Mouse (Mus musculus) megakaryocyte, embryonic 14.5 days (primary cell): ENCODE results near the gene Rem1. TPM values are rescaled to one million over a fixed set of nuclear protein-coding genes. Genes with fewer than 3 reads are reported as not detected.

ENCODE experiments used
- H3K27me3 ChIP-seq: replicated peaks from 2 replicates; pipeline ENCODE3; 2012; ENCODE audit warnings: inconsistent platforms
- H3K36me3 ChIP-seq: replicated peaks from 2 replicates; pipeline ENCODE3; 2012; ENCODE audit warnings: low read length, inconsistent platforms, mixed read lengths
- H3K4me1 ChIP-seq: 2 replicates; pipeline ENCODE4 v1.6.1; 2012; ENCODE audit warnings: inconsistent platforms
- H3K4me3 ChIP-seq: replicated peaks from 2 replicates; pipeline ENCODE3; 2012; ENCODE audit warnings: moderate library complexity, mild to moderate bottlenecking, inconsistent platforms
- H3K9me3 ChIP-seq: 2 replicates; pipeline ENCODE4 v1.6.1; 2012; ENCODE audit warnings: inconsistent platforms
- FLI1 ChIP-seq: IDR thresholded peaks from 2 replicates; pipeline ENCODE4 v1.6.1; 2012; ENCODE audit warnings: low read length, inconsistent platforms, mixed read lengths
- GATA1 ChIP-seq: IDR thresholded peaks from 3 replicates; pipeline ENCODE4 v1.6.1; 2012; ENCODE audit warnings: mixed read lengths, low read length, inconsistent platforms, borderline replicate concordance
- polyA plus RNA-seq: library from polyadenylated mRNA; stranded (reverse); fragments of >175 nt; gene quantifications from 2 replicates; pipeline ENCODE4 v1.2.3, GENCODE M21; 2012; ENCODE audit warnings: low replicate concordance; ENCODE audit not compliant: insufficient read depth

The Rem1 gene
- polyA plus RNA-seq, 1 experiment = not detected

DNA sequence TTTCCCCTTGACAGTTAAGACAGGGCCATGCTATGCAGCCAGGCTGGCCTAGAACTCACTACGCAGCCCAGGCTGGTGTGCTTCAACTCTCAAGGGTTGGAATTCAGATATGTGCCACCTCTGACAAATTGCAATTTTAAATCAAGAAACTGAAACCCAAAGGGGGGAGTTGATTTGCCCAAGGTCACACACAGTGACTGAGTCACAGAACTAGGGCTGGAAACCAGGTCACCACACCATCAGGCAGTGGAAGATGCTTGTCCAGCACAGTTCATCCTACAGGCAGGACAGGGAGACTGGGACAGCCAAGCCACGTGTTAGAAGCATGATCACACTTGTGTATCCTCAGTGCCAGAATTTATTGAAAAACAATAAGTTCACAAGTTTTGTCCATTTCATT is 2.2 kb upstream of the Rem1 start:
- H3K27me3 ChIP-seq = peaks cover 96% of the 10 kb centered on the region
- H3K9me3 ChIP-seq = peaks cover 14% of the 10 kb centered on the region
- no peak for TF ChIP-seq FLI1
- no peak for TF ChIP-seq GATA1
- H3K4me3 ChIP-seq = no peak overlapping the region
- H3K36me3 ChIP-seq = no peaks in the 10 kb centered on the region
- H3K4me1 ChIP-seq = peaks cover 20% of the 10 kb centered on the region

GRCm38 (mm10) chr2:152625256-152625655 is 1.5 kb upstream of the Rem1 start:
- TF ChIP-seq GATA1 = no peak
- no peaks in the 10 kb centered on the region for H3K36me3 ChIP-seq
- H3K9me3 ChIP-seq = peaks cover 14% of the 10 kb centered on the region
- H3K4me3 ChIP-seq = no peak overlapping the region
- peaks cover 20% of the 10 kb centered on the region for H3K4me1 ChIP-seq
- H3K27me3 ChIP-seq = peaks cover 97% of the 10 kb centered on the region

DNA sequence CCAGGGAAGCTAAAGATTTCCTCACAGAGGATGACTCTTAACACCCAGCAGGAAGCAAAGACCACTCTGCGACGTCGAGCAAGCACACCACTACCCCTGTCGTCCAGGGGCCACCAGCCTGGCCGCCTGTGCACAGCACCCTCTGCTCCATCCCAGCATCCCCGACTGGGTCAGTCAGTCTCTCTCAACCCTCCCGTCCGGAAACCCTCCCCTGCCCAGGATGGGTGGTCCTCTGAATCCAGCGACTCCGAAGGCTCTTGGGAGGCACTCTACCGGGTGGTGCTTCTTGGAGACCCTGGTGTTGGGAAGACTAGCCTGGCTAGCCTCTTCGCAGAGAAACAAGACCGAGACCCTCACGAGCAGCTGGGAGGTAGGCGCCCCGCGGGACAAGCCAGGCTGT is 1.3 kb downstream of the Rem1 start:
- TF ChIP-seq FLI1 (no peak), GATA1 (no peak)
- H3K9me3 ChIP-seq = peaks cover 14% of the 10 kb centered on the region
- no peak overlapping the region for H3K4me3 ChIP-seq
- H3K27me3 ChIP-seq = peaks cover 96% of the 10 kb centered on the region
- H3K36me3 ChIP-seq = no peaks in the 10 kb centered on the region
- H3K4me1 ChIP-seq = peaks cover 12% of the 10 kb centered on the region

DNA sequence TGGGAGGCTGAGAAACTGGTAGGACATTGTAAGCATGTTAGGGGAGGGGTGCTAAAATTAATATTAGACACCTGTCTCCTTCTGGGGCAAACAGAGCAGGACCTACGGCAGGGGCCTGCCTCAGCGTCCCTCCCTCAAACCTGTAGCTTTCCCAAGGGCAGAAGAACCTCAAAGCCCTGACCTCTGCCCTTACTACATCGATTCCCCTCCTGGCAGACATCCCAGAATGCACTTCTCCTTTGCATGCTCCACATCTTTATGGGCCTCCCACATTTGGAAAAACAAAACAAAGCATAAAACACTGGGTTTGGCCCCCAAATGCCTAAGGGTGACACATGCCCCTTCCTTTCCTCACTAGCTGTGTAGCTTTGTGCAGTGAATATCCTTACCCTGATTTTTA is 2.5 kb downstream of the Rem1 start:
- no peak for TF ChIP-seq FLI1
- TF ChIP-seq GATA1 = no peak
- Histone ChIP-seq H3K4me3 (no peak overlapping the region), H3K9me3 (peaks cover 4% of the 10 kb centered on the region), H3K27me3 (peaks cover 94% of the 10 kb centered on the region), H3K4me1 (peaks cover 12% of the 10 kb centered on the region), H3K36me3 (no peaks in the 10 kb centered on the region)

DNA sequence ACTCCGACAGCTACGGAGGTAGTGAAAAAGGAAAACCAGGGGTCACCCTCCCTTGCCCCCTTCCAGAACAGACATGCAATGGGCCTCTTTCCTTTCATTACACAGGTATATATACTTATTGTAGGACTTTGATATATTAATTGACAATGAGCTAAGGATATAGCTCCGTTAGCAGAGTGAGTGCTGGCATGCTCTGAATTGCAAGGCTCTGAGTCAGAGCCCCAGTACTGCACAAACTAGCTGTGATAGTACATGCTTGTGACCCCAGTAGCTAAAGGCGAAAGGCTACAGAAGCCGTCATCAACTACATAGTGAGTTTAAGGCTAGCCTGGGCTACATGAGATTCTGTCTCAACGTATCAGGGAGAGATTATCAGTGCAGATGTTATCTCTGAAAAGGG is 3.2 kb downstream of the Rem1 start:
- TF ChIP-seq FLI1 = no peak
- TF ChIP-seq GATA1 = no peak
- Histone ChIP-seq H3K9me3 (no peaks in the 10 kb centered on the region), H3K27me3 (peaks cover 93% of the 10 kb centered on the region)

DNA sequence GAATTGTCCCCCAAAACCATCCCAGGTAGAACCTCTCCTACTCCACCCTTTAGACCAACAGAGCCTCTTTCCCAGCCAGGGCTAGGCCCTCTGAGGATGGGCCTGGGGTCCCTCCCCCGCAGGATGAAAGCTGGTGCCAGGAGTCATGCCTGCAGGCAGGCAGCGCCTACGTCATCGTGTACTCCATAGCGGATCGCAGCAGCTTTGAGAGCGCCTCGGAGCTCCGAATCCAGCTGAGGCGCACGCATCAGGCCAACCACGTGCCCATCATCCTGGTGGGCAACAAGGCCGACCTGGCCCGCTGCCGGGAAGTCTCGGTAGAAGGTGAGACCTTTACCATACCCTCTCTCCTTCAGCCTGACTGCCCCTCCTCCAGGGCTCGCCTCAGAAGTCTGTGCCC is 6.6 kb downstream of the Rem1 start:
- Histone ChIP-seq H3K9me3 (no peaks in the 10 kb centered on the region), H3K27me3 (peaks cover 88% of the 10 kb centered on the region), H3K4me1 (no peaks in the 10 kb centered on the region; the same call in 1 of the 2 replicates), H3K36me3 (no peaks in the 10 kb centered on the region), H3K4me3 (no peak overlapping the region)
- TF ChIP-seq FLI1 = no peak
- TF ChIP-seq GATA1 = no peak

More for the DNA sequence above, 3.2 kb downstream of the Rem1 start:
- peaks cover 12% of the 10 kb centered on the region for H3K4me1 ChIP-seq
- H3K4me3 ChIP-seq = no peak overlapping the region
- no peaks in the 10 kb centered on the region for H3K36me3 ChIP-seq

DNA sequence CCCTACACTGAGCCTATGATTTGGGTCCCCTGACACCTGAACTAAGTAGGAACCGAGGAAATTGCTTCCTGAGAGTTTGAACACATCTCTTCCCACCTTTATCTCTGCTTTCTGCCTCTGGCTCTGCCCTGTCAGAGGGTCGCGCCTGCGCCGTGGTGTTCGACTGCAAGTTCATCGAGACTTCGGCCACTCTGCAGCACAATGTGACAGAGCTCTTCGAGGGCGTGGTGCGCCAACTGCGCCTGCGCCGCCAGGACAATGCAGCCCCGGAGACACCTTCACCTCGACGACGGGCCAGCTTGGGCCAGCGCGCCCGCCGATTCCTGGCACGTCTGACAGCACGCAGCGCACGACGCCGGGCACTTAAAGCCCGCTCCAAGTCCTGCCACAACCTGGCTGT is 7.6 kb downstream of the Rem1 start:
- H3K36me3 ChIP-seq = no peaks in the 10 kb centered on the region
- no peak for TF ChIP-seq FLI1
- TF ChIP-seq GATA1 = no peak
- H3K27me3 ChIP-seq = peaks cover 86% of the 10 kb centered on the region
- no peak overlapping the region for H3K4me3 ChIP-seq
- H3K4me1 ChIP-seq = no peaks in the 10 kb centered on the region; the same call in 1 of the 2 replicates
- no peaks in the 10 kb centered on the region for H3K9me3 ChIP-seq

DNA sequence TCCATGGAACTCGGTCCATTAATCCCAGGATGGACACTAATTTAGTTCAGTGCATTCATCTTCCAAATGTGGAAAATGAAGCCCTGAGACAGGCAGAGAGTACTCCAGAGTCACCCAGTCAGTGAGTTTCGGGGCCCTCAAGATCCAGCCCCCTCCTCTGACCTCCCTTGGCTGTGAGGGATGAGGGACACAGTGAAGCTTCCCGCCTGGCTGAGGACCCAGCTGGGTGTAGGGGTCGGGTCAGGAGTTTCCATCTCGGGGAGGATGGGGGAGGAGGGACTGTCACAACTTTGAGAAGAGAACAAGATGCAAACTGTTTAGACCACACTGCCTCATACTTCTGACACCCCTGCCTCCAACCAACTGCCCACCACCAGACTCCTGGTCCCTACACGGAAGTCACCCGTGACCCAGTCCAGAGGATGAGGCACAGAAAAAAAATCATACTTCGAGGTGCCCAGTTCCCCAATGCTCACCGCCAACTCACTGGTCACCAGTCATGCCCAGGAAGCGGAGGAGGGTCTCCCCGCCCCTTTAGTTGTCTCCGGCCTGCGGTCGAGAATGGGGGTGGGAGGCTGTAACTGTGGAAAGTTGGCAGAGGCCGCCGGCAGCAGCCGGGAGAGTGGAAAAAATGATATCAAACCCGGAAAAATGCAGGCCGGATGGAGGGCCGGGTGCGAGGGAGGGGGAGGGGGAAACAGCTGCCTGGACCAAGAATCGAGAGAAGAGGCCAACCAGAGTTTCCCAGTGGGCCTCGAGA is 9.7 kb downstream of the Rem1 start:
- Histone ChIP-seq H3K27me3 (peaks cover 72% of the 10 kb centered on the region), H3K36me3 (no peaks in the 10 kb centered on the region), H3K9me3 (no peaks in the 10 kb centered on the region), H3K4me1 (peaks cover 3% of the 10 kb centered on the region; the same call in 1 of the 2 replicates), H3K4me3 (peak overlapping the region; percentile 4)
- TF ChIP-seq GATA1 (no peak), FLI1 (no peak)

- no peaks in the 10 kb centered on the region for H3K36me3 ChIP-seq
- peaks cover 3% of the 10 kb centered on the region; the same call in 1 of the 2 replicates for H3K4me1 ChIP-seq
- TF ChIP-seq GATA1 = no peak
- no peak for TF ChIP-seq FLI1
- no peaks in the 10 kb centered on the region for H3K9me3 ChIP-seq
- H3K27me3 ChIP-seq = peaks cover 68% of the 10 kb centered on the region
- peak overlapping the region; percentile 4 for H3K4me3 ChIP-seq
Observed at GRCm38 (mm10) chr2:152637006-152637322, 10.2 kb downstream of the Rem1 start.

GRCm38 (mm10) chr2:152637381-152637780 is 10.6 kb downstream of the Rem1 start:
- no peak for TF ChIP-seq GATA1
- no peak for TF ChIP-seq FLI1
- Histone ChIP-seq H3K36me3 (no peaks in the 10 kb centered on the region), H3K4me1 (peaks cover 3% of the 10 kb centered on the region; the same call in 1 of the 2 replicates)

DNA sequence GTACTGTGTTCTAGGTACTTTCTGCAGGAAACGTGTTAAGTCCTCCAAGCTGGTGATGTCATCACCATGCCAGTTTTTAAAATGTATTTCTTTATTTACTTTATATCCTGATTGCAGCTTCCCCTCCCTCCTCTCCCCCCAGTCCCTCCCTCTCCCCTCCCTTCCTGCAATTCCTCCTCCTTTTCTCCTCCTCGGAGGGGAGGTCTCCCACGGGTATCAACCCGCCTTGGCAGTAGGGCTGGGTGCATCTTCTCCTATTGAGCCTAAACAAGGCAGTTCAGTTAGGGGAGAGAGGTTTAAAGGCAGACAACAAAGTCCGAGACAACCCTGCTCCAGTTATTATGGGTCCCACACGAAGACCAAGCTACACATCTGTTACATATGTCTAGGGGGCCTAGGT is 12.1 kb downstream of the Rem1 start:
- no peaks in the 10 kb centered on the region for H3K36me3 ChIP-seq
- peaks cover 54% of the 10 kb centered on the region for H3K27me3 ChIP-seq
- H3K4me1 ChIP-seq = peaks cover 3% of the 10 kb centered on the region; the same call in 1 of the 2 replicates
- peaks cover 5% of the 10 kb centered on the region; the same call in 1 of the 2 replicates for H3K9me3 ChIP-seq
- H3K4me3 ChIP-seq = no peak overlapping the region
- no peak for TF ChIP-seq FLI1
- no peak for TF ChIP-seq GATA1

More at GRCm38 (mm10) chr2:152637381-152637780, 10.6 kb downstream of the Rem1 start:
- no peak overlapping the region for H3K4me3 ChIP-seq
- H3K27me3 ChIP-seq = peaks cover 64% of the 10 kb centered on the region
- peaks cover 2% of the 10 kb centered on the region; the same call in 1 of the 2 replicates for H3K9me3 ChIP-seq
